Mouse (Mus musculus) midbrain, embryonic 10.5 days (tissue): Measurements from ENCODE around the gene Twsg1. TPM values are rescaled to one million over a fixed set of nuclear protein-coding genes. Genes with fewer than 3 reads are reported as not detected.

Experiments
- DNase-seq: peaks from one replicate; pipeline ENCODE4 v3.0.0-alpha.2; 2017; ENCODE audit warnings: low spot score
- H3K27ac ChIP-seq: fragments of 300-500 bp; sonication (generic); replicated peaks from 2 replicates; pipeline ENCODE4 v1.5.1; 2016; ENCODE audit warnings: mild to moderate bottlenecking
- H3K27me3 ChIP-seq: fragments of 300-500 bp; sonication (generic); 2 replicates; pipeline ENCODE4 v1.6.1; 2016; ENCODE audit warnings: low read depth, mild to moderate bottlenecking; ENCODE audit not compliant: poor library complexity, severe bottlenecking
- H3K36me3 ChIP-seq: fragments of 300-500 bp; sonication (generic); 2 replicates; pipeline ENCODE4 v1.6.1; 2016; ENCODE audit warnings: mild to moderate bottlenecking, moderate library complexity
- H3K4me1 ChIP-seq: fragments of 300-500 bp; sonication (generic); 2 replicates; pipeline ENCODE4 v1.6.1; 2016
- H3K4me3 ChIP-seq: fragments of 300-500 bp; sonication (generic); 2 replicates; pipeline ENCODE4 v1.5.1; 2016; ENCODE audit warnings: mild to moderate bottlenecking, moderate library complexity
- H3K9me3 ChIP-seq: fragments of 300-500 bp; sonication (generic); replicated peaks from 2 replicates; pipeline ENCODE4 v1.6.1; 2016; ENCODE audit warnings: mild to moderate bottlenecking
- WGBS: fragments of 180-500 bp; shearing (Covaris S2); methylation state at CpG from one replicate; pipeline ENCODE4 v1.1.7; 2016; 5-methylcytosine and 5-hydroxymethylcytosine counted together
- polyA plus RNA-seq: library from polyadenylated mRNA; unstranded; fragments of >200 nt; fragmentation: Nextera tagmentation; extraction: Ambion mirVana; gene quantifications from 2 replicates; pipeline ENCODE4 v1.2.1, GENCODE M21; 2016

Twsg1 gene
- polyA plus RNA-seq, 1 experiment from 2014 or later: 83.0 TPM

GRCm38 (mm10) chr17:65929319-65929978 is 21.6 kb downstream of the Twsg1 start:
- Histone ChIP-seq H3K27ac (no peak overlapping the region), H3K36me3 (peaks cover 72% of the 10 kb centered on the region), H3K4me1 (peaks cover 14% of the 10 kb centered on the region), H3K9me3 (no peaks in the 10 kb centered on the region), H3K4me3 (no peak overlapping the region), H3K27me3 (no peaks in the 10 kb centered on the region)
- WGBS: 88% methylated on average over 22 of the region's 22 CpGs
- no peak for DNase-seq

DNA sequence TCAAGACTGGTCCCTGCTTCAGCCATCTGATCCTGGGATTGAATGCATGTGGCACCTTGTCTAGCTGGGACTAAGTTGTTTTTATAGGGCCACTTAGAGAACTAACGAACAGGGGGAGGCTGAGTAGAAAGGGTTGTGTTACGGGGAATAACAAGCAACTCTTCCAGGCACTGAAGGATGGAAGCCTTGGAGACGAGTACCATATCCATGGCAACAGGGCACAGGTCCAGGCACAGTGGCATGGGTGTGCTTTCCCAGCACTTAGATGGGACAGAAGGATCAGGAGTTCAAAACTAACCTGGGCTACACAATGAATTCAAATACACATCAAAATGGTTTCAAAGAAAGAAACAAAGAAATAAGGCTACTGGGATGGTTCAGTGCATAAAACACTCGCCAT is 23.9 kb downstream of the Twsg1 start:
- Histone ChIP-seq H3K36me3 (peaks cover 69% of the 10 kb centered on the region), H3K27ac (no peak overlapping the region), H3K4me3 (no peak overlapping the region), H3K9me3 (no peaks in the 10 kb centered on the region), H3K4me1 (peaks cover 12% of the 10 kb centered on the region), H3K27me3 (no peaks in the 10 kb centered on the region)
- no peak for DNase-seq
- WGBS: 86% methylated on average over 4 of the region's 4 CpGs

GRCm38 (mm10) chr17:65924218-65924617 is 26.8 kb downstream of the Twsg1 start:
- H3K36me3 ChIP-seq: peaks cover 76% of the 10 kb centered on the region
- no peaks in the 10 kb centered on the region for H3K27me3 ChIP-seq
- 87% methylated on average over 5 of the region's 5 CpGs for WGBS
- H3K27ac ChIP-seq: no peak overlapping the region
- H3K4me1 ChIP-seq: no peaks in the 10 kb centered on the region
- DNase-seq: no peak
- no peaks in the 10 kb centered on the region for H3K9me3 ChIP-seq
- no peak overlapping the region for H3K4me3 ChIP-seq

DNA sequence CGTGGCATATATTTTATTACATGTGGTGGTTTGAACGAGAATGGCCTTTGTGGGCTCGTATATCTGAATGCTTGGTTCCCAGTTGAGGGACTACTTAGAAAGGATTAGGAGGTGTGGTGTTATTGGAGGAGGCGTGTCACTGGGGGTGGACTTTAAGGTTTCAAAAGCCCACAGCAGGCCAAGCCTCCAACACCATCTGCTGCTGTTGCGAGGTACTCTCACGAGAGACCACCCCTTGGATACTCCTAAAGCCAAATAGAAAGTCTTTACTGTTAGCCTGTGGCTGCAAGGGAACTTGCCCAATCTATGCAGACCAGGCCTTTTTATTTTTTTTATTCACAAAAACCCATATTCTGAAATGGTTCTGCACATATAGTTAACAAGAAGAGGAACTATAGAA is 29.1 kb downstream of the Twsg1 start:
- H3K36me3 ChIP-seq: peaks cover 67% of the 10 kb centered on the region
- no peaks in the 10 kb centered on the region for H3K9me3 ChIP-seq
- no peaks in the 10 kb centered on the region for H3K27me3 ChIP-seq
- no peak overlapping the region for H3K27ac ChIP-seq
- WGBS: 79% methylated on average over 6 of the region's 6 CpGs
- no peak overlapping the region for H3K4me3 ChIP-seq
- DNase-seq: no peak
- no peaks in the 10 kb centered on the region for H3K4me1 ChIP-seq

DNA sequence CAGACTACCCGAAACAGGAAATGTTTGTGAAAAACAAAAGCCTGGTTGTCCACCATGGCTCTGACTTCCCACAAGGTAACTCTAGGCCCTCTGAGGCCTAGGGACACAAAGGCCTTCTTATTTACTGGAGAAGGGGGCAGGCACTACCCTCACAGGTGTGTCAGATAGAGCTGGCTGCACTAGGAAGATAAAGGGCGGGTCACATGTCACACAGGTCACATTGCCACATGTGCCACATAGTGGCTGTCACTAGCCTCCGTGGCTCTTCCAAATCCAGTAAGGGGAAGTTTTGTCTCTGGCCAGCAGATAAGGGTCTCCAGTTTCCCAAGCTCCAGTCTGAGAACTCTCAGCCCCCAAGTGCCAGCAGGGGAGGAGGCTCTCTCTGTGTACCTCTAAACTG is 31.8 kb downstream of the Twsg1 start:
- peaks cover 10% of the 10 kb centered on the region for H3K4me1 ChIP-seq
- WGBS: 84% methylated on average over 3 of the region's 3 CpGs
- no peak for DNase-seq

GRCm38 (mm10) chr17:65916135-65916668 is 34.8 kb downstream of the Twsg1 start:
- H3K36me3 ChIP-seq: peaks cover 18% of the 10 kb centered on the region
- 32% methylated on average over 8 of the region's 8 CpGs for WGBS
- H3K4me1 ChIP-seq: peaks cover 10% of the 10 kb centered on the region
- H3K9me3 ChIP-seq: no peaks in the 10 kb centered on the region
- DNase-seq: no peak
- no peak overlapping the region for H3K4me3 ChIP-seq
- H3K27ac ChIP-seq: peak overlapping the region; percentile 73
- no peaks in the 10 kb centered on the region for H3K27me3 ChIP-seq

More for the DNA sequence above, 31.8 kb downstream of the Twsg1 start:
- no peak overlapping the region for H3K4me3 ChIP-seq
- no peaks in the 10 kb centered on the region for H3K9me3 ChIP-seq
- no peaks in the 10 kb centered on the region for H3K27me3 ChIP-seq
- H3K27ac ChIP-seq: no peak overlapping the region
- peaks cover 42% of the 10 kb centered on the region for H3K36me3 ChIP-seq

GRCm38 (mm10) chr17:65914083-65914482 is 36.9 kb downstream of the Twsg1 start:
- Histone ChIP-seq H3K36me3 (peaks cover 8% of the 10 kb centered on the region; the same call in 1 of the 2 replicates), H3K4me3 (no peak overlapping the region), H3K27me3 (no peaks in the 10 kb centered on the region), H3K27ac (no peak overlapping the region), H3K4me1 (peaks cover 10% of the 10 kb centered on the region), H3K9me3 (no peaks in the 10 kb centered on the region)
- DNase-seq: no peak
- WGBS: 65% methylated on average over 6 of the region's 6 CpGs

- H3K27ac ChIP-seq: no peak overlapping the region
- no peak for DNase-seq
- 89% methylated on average over 2 of the region's 2 CpGs for WGBS
- no peaks in the 10 kb centered on the region for H3K9me3 ChIP-seq
- H3K27me3 ChIP-seq: no peaks in the 10 kb centered on the region
- H3K36me3 ChIP-seq: no peaks in the 10 kb centered on the region
- H3K4me3 ChIP-seq: no peak overlapping the region
- peaks cover 10% of the 10 kb centered on the region for H3K4me1 ChIP-seq
These were observed 38.8 kb downstream of the Twsg1 start for GRCm38 (mm10) chr17:65912202-65912601.

DNA sequence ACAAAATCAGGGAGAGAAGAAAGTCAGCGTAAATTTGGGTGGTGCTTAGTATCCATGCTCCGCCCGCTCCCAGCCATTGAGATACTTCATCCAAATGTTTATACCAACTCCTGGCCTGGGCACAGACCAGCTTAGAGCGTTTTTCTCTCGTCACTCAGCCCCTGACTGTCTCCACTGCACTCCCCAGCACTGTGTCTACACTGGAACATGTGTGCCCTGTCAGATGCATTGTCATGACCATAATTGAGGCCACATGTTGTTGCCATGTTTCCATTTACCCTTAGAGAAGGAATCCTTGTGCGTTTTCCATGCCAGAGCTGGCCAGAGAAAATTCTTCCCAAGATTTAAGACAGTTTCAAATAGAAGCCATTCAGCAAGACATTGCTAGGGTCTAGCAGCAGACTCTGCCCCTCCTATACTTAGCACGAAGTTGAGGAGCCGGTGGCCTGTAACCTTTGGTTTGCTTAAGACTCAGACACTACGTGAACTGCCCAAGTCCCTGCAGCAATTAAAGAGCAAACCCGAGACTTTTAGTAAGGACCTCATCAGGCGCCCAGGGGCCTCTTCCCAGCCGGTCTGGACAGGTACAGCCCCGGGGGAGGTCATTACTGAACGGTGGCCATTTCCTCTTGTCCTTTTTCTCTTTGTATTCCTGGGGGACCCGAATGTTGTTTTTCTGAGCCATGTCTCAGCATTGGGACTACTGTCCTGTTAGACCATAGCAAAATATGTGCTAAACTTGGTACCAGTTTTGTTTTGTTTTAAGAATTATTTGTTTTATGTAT is 39.5 kb downstream of the Twsg1 start:
- no peaks in the 10 kb centered on the region for H3K27me3 ChIP-seq
- 81% methylated on average over 15 of the region's 15 CpGs for WGBS
- H3K9me3 ChIP-seq: no peaks in the 10 kb centered on the region
- no peak for DNase-seq
- H3K36me3 ChIP-seq: no peaks in the 10 kb centered on the region
- H3K4me1 ChIP-seq: peaks cover 15% of the 10 kb centered on the region
- no peak overlapping the region for H3K4me3 ChIP-seq
- H3K27ac ChIP-seq: no peak overlapping the region

DNA sequence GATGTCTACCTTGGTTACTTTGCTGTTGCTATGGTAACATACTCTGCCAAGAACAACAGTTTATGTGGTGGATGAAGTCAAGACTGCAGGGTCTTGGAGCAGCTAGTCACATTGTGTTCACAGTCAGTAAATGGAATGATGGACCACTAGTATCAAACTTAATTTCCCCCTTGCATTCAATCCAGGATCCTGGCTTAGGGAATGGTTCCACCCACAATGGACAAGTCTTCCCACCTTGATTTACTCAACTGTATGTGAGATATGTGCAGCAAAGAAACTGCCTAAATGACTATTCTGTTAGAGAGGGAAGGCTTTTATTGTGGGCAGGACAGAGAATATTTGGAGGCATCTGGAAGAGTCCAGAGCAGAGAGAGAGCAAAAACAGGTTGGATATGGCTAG is 42.8 kb downstream of the Twsg1 start:
- Histone ChIP-seq H3K36me3 (peaks cover 4% of the 10 kb centered on the region; the same call in 1 of the 2 replicates), H3K27ac (no peak overlapping the region), H3K27me3 (no peaks in the 10 kb centered on the region), H3K9me3 (peaks cover 3% of the 10 kb centered on the region; the same call in 1 of the 2 replicates), H3K4me1 (peaks cover 14% of the 10 kb centered on the region), H3K4me3 (no peak overlapping the region)
- no peak for DNase-seq

DNA sequence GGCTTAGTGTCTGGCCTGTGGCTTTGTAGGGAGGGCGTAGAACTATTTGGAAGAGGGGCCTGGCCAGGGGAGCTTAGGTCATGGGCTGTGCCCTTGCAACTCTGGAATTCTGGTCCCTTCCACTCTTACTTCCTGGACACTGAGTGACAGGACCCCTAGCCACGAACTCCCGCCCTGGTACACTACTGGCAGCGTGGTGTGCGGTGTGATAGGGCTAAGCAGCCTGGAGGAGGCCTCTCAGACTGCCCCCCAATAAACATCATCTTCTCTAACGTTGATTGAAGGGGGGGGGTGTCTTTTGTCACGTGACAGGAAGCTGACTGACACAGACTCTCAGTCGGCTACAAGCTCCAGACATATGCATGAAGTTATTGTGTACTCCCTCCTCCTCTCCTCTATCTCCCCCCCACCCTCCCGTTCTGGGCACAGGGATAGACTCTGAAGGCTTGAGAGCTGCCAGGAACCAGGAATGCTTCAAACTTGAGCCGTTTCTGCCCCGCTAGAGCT is 44.1 kb downstream of the Twsg1 start:
- peaks cover 4% of the 10 kb centered on the region; the same call in 1 of the 2 replicates for H3K36me3 ChIP-seq
- peaks cover 8% of the 10 kb centered on the region for H3K9me3 ChIP-seq
- 69% methylated on average over 11 of the region's 11 CpGs for WGBS
- no peak overlapping the region; the same call in 1 of the 2 replicates for H3K27ac ChIP-seq
- no peak overlapping the region for H3K4me3 ChIP-seq
- H3K27me3 ChIP-seq: no peaks in the 10 kb centered on the region
- H3K4me1 ChIP-seq: peaks cover 14% of the 10 kb centered on the region
- no peak for DNase-seq

DNA sequence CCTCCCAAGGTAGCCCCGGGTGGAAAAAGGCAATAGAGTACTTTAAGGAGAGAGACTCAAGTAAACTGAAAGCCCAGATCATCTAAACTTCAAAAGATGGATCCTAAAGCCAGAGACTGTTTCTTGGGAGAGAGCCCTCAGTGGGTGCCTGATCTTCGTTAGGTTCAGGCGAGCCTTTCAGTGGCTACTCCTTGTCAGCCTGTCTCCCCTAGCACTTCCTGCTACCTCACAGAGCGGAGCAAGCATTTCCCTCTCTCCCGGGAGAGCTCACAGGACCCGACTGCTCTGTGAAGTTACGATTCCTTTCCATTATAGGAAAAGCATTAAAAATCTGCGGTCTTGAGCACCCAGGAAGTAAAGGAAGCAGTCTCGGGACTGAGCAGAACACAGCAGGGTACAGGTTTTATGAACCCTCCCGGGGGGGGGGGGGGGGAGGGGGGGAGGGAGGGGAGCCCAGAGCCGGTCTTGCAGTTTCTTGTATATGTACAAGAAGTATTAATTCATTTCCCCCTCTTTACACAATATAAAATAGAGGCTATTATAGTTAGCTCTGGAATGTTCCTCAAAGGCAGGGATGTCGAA is 44.6 kb downstream of the Twsg1 start:
- Histone ChIP-seq H3K4me1 (peaks cover 14% of the 10 kb centered on the region), H3K27me3 (no peaks in the 10 kb centered on the region), H3K27ac (no peak overlapping the region), H3K4me3 (no peak overlapping the region), H3K36me3 (peaks cover 4% of the 10 kb centered on the region; the same call in 1 of the 2 replicates), H3K9me3 (peaks cover 8% of the 10 kb centered on the region)
- no peak for DNase-seq
- WGBS: 51% methylated on average over 12 of the region's 12 CpGs
